ENCODE assay signal across 8 mouse cellular contexts in the genomic region with DNA sequence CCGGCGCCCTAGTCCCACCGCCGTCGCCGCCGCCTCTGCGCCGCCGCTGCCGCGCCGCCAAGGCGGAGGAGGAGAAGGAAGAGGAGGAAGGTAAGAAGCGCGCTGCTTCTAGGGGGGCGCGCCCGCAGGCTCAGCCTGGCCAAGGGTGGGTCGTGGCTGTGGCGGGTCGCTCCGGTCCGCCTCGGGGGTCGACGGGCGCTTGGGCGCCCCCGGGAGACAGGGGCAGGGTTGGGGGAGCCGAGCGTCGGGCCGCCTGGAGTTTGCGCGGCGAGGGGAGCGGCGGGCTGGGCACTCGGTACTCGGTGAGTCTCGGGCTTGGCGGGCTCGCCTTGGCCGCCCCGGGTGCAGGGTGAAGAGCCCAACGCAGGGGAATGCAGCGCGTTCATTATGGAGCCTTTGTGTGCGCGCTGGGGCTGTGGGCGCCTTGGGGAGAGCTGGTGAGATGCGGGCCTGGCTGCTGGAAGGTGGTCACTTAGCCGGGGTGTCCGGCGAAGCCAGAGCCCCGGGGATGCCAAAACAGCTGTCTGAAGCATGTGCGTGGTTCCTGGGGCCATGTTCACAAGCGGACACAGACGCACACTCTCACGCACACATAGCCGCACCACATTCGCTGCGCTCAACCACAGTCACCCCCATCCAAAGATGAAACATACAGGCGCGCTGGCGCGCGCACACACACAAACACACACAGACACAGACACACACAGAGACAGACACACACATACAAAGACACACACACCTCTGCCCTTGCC.
DNase-seq lines count a peak whose midpoint lies in the region; ATAC-seq and TF ChIP-seq lines count a peak whose summit lies in the region.

No protein-coding gene starts in this region.

- H3K27ac ChIP-seq in lung, postnatal 0 days (ENCODE audit: low read length): no peak overlapping the region
- H3K27ac ChIP-seq in forebrain, embryonic 11.5 days (ENCODE audit: low read depth, low read length): no peak overlapping the region
- H3K27ac ChIP-seq in midbrain, postnatal 0 days (ENCODE audit: low read depth, low read length): peak overlapping the region; percentile 67

- H3K36me3 ChIP-seq in lung, postnatal 0 days (ENCODE audit: insufficient read depth, low read length): no peaks in the 10 kb centered on the region
- H3K36me3 ChIP-seq in forebrain, embryonic 11.5 days (ENCODE audit: control insufficient read depth, insufficient read depth, low read length): no peaks in the 10 kb centered on the region
- no peaks in the 10 kb centered on the region for H3K36me3 ChIP-seq in midbrain, postnatal 0 days (ENCODE audit: insufficient read depth, low read length)

- no peaks in the 10 kb centered on the region for H3K9me3 ChIP-seq in lung, postnatal 0 days (ENCODE audit: low read length)
- no peaks in the 10 kb centered on the region for H3K9me3 ChIP-seq in forebrain, embryonic 11.5 days (ENCODE audit: control insufficient read depth, low read length)
- H3K9me3 ChIP-seq in midbrain, postnatal 0 days (ENCODE audit: low read length): no peaks in the 10 kb centered on the region

- H3K4me3 ChIP-seq in lung, postnatal 0 days (ENCODE audit: low read depth, low read length): peak overlapping the region; percentile 39
- peak overlapping the region; percentile 47 for H3K4me3 ChIP-seq in forebrain, embryonic 11.5 days (ENCODE audit: low read depth, low read length)
- peak overlapping the region; percentile 58 for H3K4me3 ChIP-seq in midbrain, postnatal 0 days (ENCODE audit: low read depth, low read length)

- TF ChIP-seq CTCF in lung, postnatal 0 days (IDR thresholded peaks at IDR 0.05): no peak
- no peak for TF ChIP-seq CTCF in midbrain, postnatal 0 days (IDR thresholded peaks at IDR 0.05)

- DNase-seq in lung, postnatal 0 days (ENCODE audit: low spot score): no peak
- no peak for DNase-seq in lung, adult 18-20 months
- peak; percentile 69 for DNase-seq in forebrain, embryonic 11.5 days (ENCODE audit: low spot score)
- peak; percentile 12 to 30 for DNase-seq in layer of hippocampus, postnatal 10 days (ENCODE audit: low spot score in 2 of 2)
- no peak for DNase-seq in midbrain, postnatal 0 days (ENCODE audit: low spot score)
- DNase-seq in spleen, postnatal 10 days (ENCODE audit: low spot score in 2 of 2): no peak
- no peak for DNase-seq in yolk sac, embryonic 10.5 days (ENCODE audit: low spot score)

- ATAC-seq in lung, postnatal 0 days: peak; percentile 12; the same call in 1 of the 2 replicates
- ATAC-seq in forebrain, embryonic 11.5 days (replicated peaks; ENCODE audit: low FRiP score): peak; percentile 39
- ATAC-seq in midbrain, postnatal 0 days (ENCODE audit: low FRiP score): peak; percentile 60
- ATAC-seq in erythroid progenitor cell, adult 5-6 weeks (replicated peaks; ENCODE audit: low FRiP score, poor library complexity, severe bottlenecking): no peak

- H3K4me1 ChIP-seq in lung, postnatal 0 days (ENCODE audit: insufficient read depth, low read depth, low read length): no peaks in the 10 kb centered on the region
- H3K4me1 ChIP-seq in forebrain, embryonic 11.5 days (replicated peaks; ENCODE audit: control insufficient read depth, insufficient read depth, low read length): no peaks in the 10 kb centered on the region
- H3K4me1 ChIP-seq in midbrain, postnatal 0 days (ENCODE audit: insufficient read depth, low read length): no peaks in the 10 kb centered on the region

- WGBS in lung, postnatal 0 days: 12% methylated on average over 35 of the region's 69 CpGs
- 16% methylated on average over 60 of the region's 69 CpGs for WGBS in forebrain, embryonic 11.5 days
- 18% methylated on average over 38 of the region's 69 CpGs for WGBS in midbrain, postnatal 0 days

- H3K27me3 ChIP-seq in lung, postnatal 0 days (replicated peaks; ENCODE audit: insufficient read depth, low read length): peaks cover 11% of the 10 kb centered on the region
- H3K27me3 ChIP-seq in forebrain, embryonic 11.5 days (ENCODE audit: control insufficient read depth, insufficient read depth, low read length): peaks cover 45% of the 10 kb centered on the region
- H3K27me3 ChIP-seq in midbrain, postnatal 0 days (ENCODE audit: insufficient read depth, low read length): peaks cover 10% of the 10 kb centered on the region

- TF ChIP-seq EP300 in lung, postnatal 0 days (IDR thresholded peaks at IDR 0.05): no peak

- no peak overlapping the region for H3K9ac ChIP-seq in lung, postnatal 0 days (replicated peaks; ENCODE audit: low read depth)
- H3K9ac ChIP-seq in forebrain, embryonic 11.5 days (ENCODE audit: low read length): peak overlapping the region; percentile 45
- peak overlapping the region; percentile 68 for H3K9ac ChIP-seq in midbrain, postnatal 0 days (replicated peaks; ENCODE audit: low read length, poor library complexity, severe bottlenecking)

- H3K4me2 ChIP-seq in lung, postnatal 0 days (replicated peaks; ENCODE audit: low read depth, low read length): peak overlapping the region; percentile 72
- peak overlapping the region; percentile 66 for H3K4me2 ChIP-seq in forebrain, embryonic 11.5 days (ENCODE audit: low read depth, low read length, severe bottlenecking)
- H3K4me2 ChIP-seq in midbrain, postnatal 0 days (ENCODE audit: low read depth, low read length, poor library complexity, severe bottlenecking): peak overlapping the region; percentile 48

Comparison
In these comparisons a context has a peak if more than half of its experiments do, and no peak if none do; other contexts are left out.
1. DNase-seq: peak in forebrain, embryonic 11.5 days (single experiment) and layer of hippocampus, postnatal 10 days (2 of 2); none in lung, postnatal 0 days (single experiment), lung, adult 18-20 months (0 of 2), midbrain, postnatal 0 days (single experiment), spleen, postnatal 10 days (0 of 2) and yolk sac, embryonic 10.5 days (single experiment).
2. Peak in every context shown above with its lines, with median percentiles within 50 percentile points of each other: H3K4me2 ChIP-seq and H3K4me3 ChIP-seq.